Mouse (Mus musculus): ENCODE measurements around the gene Lamb3.

DNA sequence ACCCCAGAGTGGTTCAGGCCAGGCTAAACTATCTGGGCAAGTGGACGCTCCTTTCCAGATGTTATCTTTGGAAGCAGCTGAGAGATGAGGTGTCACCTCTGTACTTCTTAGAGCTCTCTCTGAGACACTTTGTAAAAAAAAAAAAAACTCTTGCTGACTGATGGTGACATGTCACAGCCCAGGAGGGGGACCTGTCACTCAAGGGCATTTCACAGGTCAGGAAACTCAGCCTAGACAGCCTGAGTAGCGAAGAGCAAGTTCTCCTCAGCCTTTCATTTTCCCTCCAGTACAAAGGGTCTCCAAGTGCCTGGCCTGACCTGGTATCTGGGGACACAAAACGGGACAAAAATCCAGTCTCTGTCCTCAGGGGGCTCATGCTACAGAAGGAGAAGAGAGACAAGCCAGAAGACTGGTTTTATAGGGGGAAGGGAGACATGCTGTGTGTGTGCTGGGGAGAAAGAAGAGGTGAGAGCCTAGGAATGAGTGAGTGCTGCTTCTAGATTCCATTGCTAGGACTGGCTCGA lies 130.3 kb downstream of the Lamb3 start:
- no peak for TF ChIP-seq CTCF (IDR thresholded peaks at IDR 0.05; ENCODE audit: insufficient read depth, low read depth, low read length)
- TF ChIP-seq POLR2A (IDR thresholded peaks at IDR 0.05; ENCODE audit: insufficient read depth, low read depth, low read length), result no peak

All from olfactory bulb, adult 2 months (tissue).